Mouse (Mus musculus): ENCODE results near the gene Acsf3.

- TF ChIP-seq CTCF (IDR thresholded peaks at IDR 0.05; ENCODE audit: control insufficient read depth, insufficient read depth, insufficient replicate concordance, low read depth, low read length) (no peak), POLR2A (IDR thresholded peaks at IDR 0.05; ENCODE audit: control insufficient read depth, low read depth, low read length) (no peak)
Measured at GRCm38 (mm10) chr8:122758597-122758996, 16.7 kb upstream of the Acsf3 start.

Data from testis, adult 2 months (tissue).